Mouse (Mus musculus) lung, postnatal 14 days (tissue): ENCODE data around the gene Tpsb2.

Experiments
- DNase-seq: peaks from one replicate; pipeline ENCODE4 v3.0.0; 2021

The Tpsb2 gene

DNA sequence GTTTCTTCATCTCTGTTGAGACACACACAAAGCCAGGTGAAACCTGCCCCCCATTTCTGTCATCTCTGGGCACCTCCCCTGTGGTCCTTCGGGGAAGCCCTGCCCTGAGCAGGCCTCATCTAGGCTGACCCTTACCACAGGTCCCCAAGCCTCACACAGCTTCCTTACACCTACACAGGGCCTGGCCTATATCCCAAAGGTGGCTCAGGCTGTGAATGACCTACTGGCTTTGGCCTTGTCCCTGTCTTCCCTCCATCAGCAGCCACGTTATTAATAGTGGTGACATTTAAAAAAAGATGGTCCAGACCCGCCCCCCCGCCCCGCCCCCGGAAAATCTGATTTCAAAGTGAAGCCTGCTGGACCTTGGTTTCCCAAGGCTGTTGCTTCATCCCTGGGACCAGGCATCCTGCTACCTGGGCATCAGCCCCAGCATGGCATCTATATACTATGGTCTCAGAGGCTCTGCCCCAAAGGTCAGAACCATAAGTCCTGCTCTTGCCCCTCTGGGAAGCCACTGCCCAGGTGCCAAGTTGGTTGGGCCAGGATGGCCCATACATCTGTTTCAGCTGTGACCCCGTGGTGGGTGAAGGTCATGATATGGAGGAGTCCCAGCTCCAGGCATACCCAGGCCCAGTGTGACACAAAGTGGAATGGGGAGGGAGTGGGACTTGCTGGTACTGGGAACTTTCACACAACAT lies 42.3 kb downstream of the Tpsb2 start:
- no peak for DNase-seq

DNA sequence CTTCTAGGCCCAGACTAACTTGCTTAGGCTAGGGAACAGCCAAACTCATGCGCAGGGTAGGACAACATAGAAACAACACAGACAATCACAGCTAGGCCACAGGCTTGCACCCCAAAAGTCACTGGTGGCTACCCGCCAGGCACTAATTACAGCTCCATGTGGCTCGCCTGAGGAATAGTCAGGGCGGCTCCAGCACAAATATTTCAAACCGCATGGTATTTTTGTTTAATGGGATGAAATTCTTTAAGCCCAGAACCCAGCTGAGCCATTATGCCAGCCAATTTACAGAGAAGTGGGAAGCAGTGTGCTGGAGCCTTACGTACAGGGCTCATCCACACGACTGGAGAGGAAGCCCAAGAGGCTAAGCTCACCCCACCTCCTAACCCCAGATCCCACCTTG lies 43.5 kb downstream of the Tpsb2 start:
- no peak for DNase-seq

DNA sequence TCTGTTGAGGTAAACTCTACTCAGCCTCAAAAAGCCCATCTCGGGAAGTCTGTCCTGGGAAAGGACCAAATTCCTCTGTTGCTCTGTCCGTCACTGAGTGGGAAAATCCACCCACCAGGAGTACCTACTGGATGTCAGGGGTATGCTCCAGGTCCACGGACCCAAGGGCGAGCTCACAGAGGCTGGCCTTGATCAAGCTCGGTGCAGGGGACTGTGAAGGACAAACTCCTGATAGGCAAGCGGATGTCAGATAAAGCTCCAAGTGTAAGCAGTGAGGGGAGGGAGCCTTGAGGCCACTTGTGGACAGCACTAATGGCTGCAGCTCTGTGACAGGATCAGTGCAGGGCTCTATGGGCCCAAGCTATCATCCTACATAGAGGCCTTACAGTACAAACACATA lies 44.1 kb downstream of the Tpsb2 start:
- no peak for DNase-seq

DNA sequence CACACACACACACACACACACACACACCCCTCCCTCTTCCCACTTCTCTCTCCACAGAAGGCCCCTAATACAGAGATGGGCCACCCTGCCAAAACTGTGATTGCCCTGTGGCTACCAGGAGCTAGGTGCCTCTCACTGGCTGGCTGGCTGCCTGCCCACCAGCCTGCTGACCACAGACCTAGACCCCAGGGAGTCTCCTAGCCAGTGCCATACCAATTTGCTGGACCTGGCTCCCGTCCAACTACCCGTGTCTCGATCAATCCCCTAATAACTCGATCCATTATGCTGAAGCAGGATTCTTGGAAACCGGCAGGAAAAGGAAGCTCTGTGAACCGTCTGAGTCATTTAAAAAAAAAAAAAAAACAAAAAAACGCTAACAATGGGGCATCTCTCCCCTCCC lies 44.7 kb downstream of the Tpsb2 start:
- DNase-seq, result no peak

DNA sequence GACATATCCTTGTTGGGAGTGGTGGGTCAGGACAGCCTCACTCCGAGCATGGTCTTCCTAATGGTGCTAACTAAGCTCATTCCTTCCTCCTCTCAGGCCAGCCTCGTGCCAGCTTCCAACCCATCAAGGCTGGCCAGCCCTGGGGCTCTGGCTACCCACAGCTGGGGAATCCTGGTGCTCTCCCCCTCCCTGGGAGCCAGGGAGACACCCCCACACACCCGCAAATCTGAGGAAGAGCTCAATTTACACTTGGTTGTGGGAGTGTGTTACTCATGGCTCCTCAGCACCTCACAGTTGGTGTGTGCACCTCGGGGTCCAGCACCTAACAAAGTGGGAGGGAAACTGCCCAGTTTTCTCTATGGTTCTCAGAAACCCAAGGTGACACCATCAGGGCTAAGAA lies 45.1 kb downstream of the Tpsb2 start:
- no peak for DNase-seq

DNA sequence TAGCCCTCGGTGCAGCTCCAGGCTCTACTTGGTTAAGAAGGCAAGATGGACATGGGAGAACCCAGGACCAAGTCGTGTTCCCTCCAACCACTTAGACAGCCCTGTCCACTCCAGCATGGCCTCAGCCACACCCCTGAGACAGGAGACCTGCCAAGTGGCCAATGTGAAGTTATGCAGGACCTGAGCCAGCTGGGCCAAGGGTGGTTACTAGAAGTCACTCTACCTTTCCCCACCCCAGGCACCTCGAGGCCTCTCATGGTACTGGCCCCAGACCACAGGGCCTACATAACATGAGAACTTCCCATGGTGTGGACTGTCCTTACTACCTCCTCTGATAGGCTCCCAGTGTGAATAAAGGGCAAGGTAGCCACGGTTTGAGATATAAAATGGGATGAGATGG lies 48.1 kb downstream of the Tpsb2 start:
- DNase-seq, result no peak

DNA sequence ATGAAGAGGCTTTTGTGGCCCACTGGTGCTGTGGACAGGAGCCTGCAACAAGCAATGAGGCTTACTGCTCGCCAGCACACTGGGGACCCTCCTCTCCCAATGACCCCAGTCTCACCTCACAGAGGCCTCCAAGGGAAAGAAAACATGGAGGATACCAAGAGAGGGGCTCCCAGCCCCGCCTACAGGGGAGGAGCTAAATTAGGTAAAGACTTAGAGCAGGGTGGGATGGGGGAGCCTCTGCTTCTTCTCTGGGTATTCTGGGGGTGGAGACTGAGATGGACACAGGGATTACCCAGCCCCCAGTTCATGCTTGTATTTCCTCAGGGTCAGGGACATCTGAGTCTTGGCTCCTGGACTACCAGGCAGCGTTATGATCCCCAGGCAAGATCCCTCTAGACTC lies 48.8 kb downstream of the Tpsb2 start:
- no peak for DNase-seq

DNA sequence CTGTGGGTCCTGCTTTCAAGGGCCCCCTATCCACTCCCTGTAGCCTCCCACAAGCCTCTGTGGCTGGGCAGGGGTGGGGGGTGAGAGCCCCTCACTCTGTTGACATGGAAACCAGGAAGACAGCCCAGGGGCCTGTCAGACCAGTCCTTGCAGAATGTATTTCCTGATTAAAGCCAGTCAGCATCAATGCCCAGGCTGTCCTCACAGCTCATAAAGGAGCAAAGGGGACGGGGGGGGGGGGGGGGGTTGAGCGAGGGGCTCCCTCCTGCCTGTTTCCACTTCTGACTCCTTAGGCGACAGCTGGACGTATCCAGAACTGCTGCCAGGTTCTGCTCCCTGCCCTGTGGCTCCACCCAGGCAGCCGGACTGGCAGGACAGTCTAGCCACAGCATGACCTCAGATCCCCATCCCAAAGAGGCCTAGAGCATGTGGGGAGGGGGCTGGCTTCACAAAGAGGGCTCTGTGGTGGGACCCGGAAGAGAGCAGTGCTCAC lies 49.4 kb downstream of the Tpsb2 start:
- no peak for DNase-seq

DNA sequence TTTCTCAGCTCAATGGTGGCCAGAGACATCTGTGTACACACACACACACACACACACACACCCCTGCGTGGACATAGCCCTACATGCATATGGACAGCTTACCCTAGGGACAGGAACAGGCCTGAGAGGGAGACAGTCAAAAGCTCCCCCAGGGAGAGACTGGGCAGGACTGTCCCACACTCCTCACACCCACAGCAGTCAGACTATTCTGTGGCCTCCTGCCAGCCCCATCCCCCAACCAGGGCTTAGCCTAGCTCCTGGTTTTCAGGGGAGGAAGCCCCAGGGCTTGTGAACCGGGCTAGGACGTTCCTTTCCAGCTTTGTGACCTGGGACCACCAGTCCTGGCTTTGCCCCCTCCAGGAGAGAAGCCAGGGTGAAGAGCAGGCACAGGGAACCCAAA lies 50.1 kb downstream of the Tpsb2 start:
- DNase-seq, result no peak

DNA sequence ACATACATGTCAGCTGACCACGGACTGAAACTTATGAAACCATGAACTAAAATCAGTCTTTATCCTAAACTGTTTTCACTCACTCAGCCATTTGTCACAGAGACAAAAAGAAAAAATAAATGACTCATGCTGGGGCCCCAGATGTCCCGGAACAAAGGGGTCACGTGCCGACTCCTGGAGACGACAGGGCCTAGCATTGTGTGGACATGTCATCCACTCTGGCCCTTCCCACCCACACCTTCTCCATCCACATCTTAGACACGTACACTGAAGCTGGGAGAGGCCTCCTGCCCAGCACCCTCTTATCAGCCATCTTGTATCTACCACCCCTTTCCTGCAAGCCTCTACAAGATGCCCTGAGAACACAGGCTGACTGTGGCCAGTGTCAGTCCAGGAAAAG lies 51.9 kb downstream of the Tpsb2 start:
- no peak for DNase-seq
